Mouse (Mus musculus): Measurements from ENCODE around the gene Srm. TPM values are rescaled to one million over a fixed set of nuclear protein-coding genes. Genes with fewer than 3 reads are reported as not detected.

Gene Srm
- 30.4 TPM for polyA plus RNA-seq (2017; shearing (Covaris generic))

DNA sequence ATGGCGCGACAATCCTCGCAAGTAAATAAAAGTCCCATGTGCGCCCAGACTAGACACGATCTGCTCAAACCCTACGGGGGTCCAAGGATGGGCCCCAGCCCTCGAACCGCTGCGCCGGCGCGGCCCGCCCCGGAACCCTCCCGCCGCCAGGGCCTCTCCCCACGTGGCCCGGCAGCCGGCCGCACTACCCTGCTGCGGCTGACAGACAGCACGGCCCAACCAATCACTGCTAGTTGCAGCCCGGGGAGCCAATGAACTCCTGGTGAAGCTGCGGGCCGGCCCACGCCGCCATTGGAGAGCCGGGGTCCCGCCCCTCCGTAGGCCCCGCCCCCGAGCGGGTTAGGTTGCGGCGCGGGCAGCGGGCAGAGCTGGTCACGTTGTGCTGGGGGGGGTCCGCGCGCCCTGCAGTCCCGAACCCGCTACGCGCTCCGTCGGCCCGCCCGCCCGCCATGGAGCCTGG, at the start of gene Srm:
Srm (plus strand) TSS at position 333 of the 460 bp plus-strand sequence.

DNA sequence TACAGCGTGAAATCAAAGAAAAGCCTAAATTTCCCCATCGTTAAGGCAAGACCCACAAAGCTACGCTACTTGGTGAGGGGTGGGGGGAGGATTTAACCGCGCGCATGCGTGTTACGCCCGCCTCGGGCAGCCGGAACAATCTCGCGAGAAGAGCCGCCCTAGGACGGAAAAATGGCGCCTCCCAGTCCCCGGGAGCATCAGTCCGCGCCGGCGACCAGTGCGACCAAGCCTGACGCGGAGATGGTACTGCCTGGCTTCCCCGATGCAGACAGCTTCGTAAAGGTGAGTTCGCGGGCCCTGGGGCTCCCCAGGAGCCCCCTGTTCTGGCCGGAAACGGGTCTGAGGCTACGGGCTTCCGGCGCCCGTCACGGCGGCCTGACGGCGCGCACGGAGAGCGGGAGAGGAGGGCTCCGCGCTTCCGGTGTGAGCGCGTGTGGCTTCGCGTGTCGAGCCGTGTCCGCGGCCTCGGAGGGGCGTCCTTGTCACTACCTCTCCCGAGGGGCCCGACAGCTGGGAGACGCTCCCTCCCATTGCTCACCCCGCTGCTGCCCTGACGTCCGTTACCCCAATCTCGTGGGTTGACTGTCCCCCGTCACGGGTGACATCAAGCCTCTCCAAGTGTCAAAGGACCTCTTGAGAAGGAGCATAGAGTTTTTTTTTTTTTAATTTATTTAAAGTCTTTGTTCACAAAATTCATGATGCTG, 32.9 kb upstream of the Srm start, which contains the start of gene Exosc10:
Exosc10 (plus strand) TSS at position 133 of the 704 bp plus-strand sequence.

DNA sequence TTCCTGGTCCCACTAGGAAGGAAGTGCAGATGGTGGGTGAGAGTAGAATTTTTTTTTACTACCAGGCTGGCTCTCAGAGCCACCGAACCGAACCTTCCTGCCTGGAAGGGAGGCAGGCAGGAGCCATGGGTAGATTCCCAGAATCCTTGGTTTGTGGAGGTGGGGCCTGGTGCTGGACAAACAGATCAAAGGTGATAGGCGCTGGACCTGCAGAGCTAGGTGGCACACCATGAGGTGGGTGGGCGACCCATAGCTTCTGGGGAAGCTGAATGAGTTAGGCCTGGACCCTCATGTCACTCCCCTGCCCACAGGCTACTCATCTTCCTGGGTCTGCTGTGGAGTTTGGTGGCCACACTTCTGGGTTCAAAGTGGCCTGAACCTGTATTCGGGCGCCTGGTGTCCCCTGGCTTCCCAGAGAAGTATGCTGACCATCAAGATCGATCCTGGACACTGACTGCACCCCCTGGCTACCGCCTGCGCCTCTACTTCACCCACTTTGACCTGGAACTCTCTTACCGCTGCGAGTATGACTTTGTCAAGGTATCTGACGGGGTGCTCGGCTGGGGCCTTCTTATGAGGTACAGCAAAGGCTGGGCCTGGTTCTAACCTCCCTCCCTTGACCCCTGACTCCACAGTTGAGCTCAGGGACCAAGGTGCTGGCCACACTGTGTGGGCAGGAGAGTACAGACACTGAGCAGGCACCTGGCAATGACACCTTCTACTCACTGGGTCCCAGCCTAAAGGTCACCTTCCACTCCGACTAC, 11.2 kb downstream of the Srm start, which contains the start of gene Masp2:
Masp2 (plus strand) TSS at position 198 of the 764 bp plus-strand sequence.

DNA sequence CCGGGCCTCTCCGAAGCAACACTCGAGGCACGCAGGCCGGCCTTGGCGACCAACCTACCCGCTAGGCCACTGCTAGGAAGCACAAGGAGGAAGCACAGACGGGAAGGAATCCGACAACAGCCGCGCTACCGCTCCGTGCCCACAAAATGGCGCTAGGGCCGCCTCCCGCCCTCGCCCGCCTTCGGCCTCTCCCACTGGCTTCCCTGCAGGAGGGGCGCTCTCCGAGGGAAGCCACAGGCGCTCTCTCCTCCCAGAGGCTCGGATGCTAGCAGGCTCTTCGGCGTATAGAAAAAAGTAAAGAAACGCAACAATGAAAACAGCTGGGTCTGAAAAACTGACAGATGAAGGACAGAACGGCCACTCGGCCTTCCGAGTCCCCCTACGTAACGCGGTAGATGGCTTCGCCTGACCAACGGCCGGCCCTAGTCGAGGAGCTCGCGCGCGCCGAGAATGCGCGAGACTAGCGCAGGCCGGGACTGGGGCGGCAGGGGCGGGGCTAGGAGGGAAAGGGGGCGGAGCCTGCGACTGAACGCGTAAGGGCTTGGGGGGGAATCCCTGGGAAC, 35.4 kb downstream of the Srm start, which contains the start of gene Tardbp:
Tardbp (minus strand) TSS at position 397 of the 563 bp plus-strand sequence.

DNA sequence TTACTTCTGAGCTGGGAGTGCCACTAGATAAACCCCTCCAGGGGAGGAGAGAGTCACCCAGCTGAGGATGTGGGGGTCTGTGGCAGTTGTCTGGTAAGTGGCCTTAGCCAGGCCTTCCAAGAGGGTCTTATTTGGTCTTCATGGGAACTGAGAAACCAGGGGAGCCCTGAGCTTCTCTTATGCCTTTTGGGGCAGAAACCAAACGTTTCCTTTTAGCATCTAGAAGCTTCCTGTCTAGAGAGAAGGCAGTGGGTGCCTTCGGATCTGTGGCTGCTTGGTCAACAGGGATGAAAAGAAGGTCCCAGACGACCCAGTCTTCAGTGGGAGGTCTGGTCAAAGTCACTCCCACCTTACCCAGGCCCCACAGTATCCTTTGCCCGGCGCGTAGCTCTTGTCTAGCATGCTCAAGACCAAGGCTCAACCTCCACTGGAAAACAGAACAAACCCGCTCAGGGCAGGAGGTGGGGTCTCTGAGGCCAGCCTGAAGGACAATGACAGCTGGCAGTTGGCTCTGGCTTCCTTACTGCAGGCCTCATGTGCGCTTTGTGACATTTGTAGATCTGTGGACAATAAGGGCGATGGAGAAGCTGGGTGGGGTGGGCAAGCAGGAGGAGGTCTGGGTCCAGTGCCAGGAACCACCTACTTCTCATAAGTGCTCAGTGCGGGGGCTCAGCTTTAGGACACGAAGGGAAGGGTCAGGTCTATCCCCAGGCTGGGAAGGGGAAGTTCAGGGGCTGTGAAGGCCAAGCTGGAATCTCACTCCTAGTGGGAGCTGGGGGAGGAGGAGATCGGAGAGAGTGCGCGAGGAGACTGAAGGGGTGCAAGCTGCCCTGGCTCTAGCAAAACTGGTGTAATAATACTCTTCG, 52.2 kb downstream of the Srm start, which contains the start of gene Gm572:
Gm572 (plus strand) TSS at position 27 of the 866 bp plus-strand sequence.

Other genes starting within 250 kb of the Srm start
- gene Ubiad1, start 146.7 kb upstream of the Srm start, polyA plus RNA-seq (2017; shearing (Covaris generic)), result 5.4 TPM
- gene Mtor, start 142.9 kb upstream of the Srm start, polyA plus RNA-seq (2017; shearing (Covaris generic)), result 24.0 TPM
- gene Angptl7, start 91.0 kb upstream of the Srm start, polyA plus RNA-seq (2017; shearing (Covaris generic)), result not detected
- gene Exosc10, start 33.1 kb upstream of the Srm start, polyA plus RNA-seq (2017; shearing (Covaris generic)), result 91.0 TPM
- not detected for gene Masp2, start 11.1 kb downstream of the Srm start, polyA plus RNA-seq (2017; shearing (Covaris generic))
- 260 TPM for gene Tardbp, start 35.5 kb downstream of the Srm start, polyA plus RNA-seq (2017; shearing (Covaris generic))
- gene Gm572, start 51.8 kb downstream of the Srm start, polyA plus RNA-seq (2017; shearing (Covaris generic)), result not detected
- gene Casz1, start 212.9 kb downstream of the Srm start, polyA plus RNA-seq (2017; shearing (Covaris generic)), result 7.5 TPM

Data from effector memory CD4-positive, alpha-beta T cell, adult 5 months (primary cell).